Mouse (Mus musculus) neural tube, embryonic 13.5 days (tissue): ENCODE results near the gene Dgka. TPM values are rescaled to one million over a fixed set of nuclear protein-coding genes. Genes with fewer than 3 reads are reported as not detected.

Source experiments
- ATAC-seq: fragments of 200-750 bp; cut with Nextera tagmentation; 2 replicates; pipeline ENCODE4 v1.8.0; 2017; ENCODE audit warnings: low read depth, mild to moderate bottlenecking, moderate TSS enrichment, moderate library complexity
- H3K27ac ChIP-seq: fragments of 300-500 bp; sonication (generic); replicated peaks from 2 replicates; pipeline ENCODE4 v1.5.1; 2015; ENCODE audit warnings: moderate library complexity, mild to moderate bottlenecking, inconsistent platforms
- H3K27me3 ChIP-seq: fragments of 300-500 bp; sonication (generic); 2 replicates; pipeline ENCODE4 v1.6.1; 2015; ENCODE audit warnings: mild to moderate bottlenecking, inconsistent platforms
- H3K36me3 ChIP-seq: fragments of 300-500 bp; sonication (generic); 2 replicates; pipeline ENCODE4 v1.6.1; 2015; ENCODE audit warnings: mild to moderate bottlenecking, inconsistent platforms
- H3K4me1 ChIP-seq: fragments of 300-500 bp; sonication (generic); replicated peaks from 2 replicates; pipeline ENCODE4 v1.6.1; 2015; ENCODE audit warnings: inconsistent platforms
- H3K4me2 ChIP-seq: fragments of 300-500 bp; sonication (generic); 2 replicates; pipeline ENCODE4 v1.6.1; 2015; ENCODE audit warnings: inconsistent platforms, mild to moderate bottlenecking, moderate library complexity
- H3K4me3 ChIP-seq: fragments of 300-500 bp; sonication (generic); 2 replicates; pipeline ENCODE4 v1.5.1; 2015; ENCODE audit warnings: mild to moderate bottlenecking, inconsistent platforms
- H3K9ac ChIP-seq: fragments of 300-500 bp; sonication (generic); 2 replicates; pipeline ENCODE4 v1.6.1; 2015; ENCODE audit warnings: moderate library complexity, mild to moderate bottlenecking, inconsistent platforms
- H3K9me3 ChIP-seq: fragments of 300-500 bp; sonication (generic); 2 replicates; pipeline ENCODE4 v1.6.1; 2016; ENCODE audit warnings: inconsistent platforms
- WGBS: fragments of 180-500 bp; shearing (Covaris S2); methylation state at CpG from one replicate; pipeline ENCODE4 v1.1.7; 2015; 5-methylcytosine and 5-hydroxymethylcytosine counted together
- polyA plus RNA-seq: library from polyadenylated mRNA; unstranded; fragments of >200 nt; fragmentation: Nextera tagmentation; extraction: Ambion mirVana; gene quantifications from 2 replicates; pipeline ENCODE4 v1.2.1, GENCODE M21; 2015

Dgka gene
- polyA plus RNA-seq, 1 experiment from 2014 or later = 7.8 TPM

DNA sequence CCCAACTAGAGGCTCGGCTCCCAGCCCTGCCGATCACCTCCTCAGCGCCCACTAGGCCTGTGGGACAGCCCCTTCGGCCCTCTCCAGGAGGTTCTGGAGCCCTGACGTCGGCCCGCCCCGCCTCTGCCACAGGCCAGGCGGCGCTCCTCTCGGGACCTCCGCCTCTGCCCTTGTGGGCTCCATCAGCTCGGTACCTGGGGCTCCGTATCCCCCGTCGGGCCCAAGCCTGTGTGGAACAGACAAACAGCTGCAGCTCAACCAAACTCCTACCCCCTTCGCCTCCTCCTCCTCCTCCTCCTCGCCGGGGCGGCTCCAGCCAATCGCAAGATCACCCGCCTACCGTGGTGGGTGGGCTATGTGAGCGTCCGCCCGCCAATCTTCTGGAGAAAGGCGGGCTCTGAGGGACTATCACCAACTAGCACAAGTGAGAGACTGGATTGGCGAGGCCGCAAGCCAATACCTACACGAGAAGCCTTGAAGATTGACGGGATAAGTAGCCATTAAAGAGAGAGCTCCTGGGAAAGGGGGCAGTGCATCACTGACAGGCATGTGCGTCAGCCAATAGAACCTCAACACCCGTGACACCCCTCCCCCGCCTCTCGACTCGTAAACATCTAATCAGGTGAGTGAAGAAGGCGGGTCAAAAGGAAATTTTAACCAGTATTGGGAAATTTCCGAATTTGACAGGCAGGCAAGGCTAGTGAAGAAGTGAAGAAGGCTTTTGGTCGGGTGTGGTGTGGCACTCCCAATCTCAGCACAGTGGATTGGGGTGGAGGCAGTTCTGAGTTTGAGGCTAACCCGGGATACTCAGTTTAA lies 48.5 kb downstream of the Dgka start, which contains the start of gene Rab5b:
TSS of gene Rab5b (minus strand) at position 273 of the 816 bp plus-strand sequence.
- Histone ChIP-seq H3K4me2 (peak within 1 kb of the TSS; percentile 69), H3K4me1 (peaks cover 21% of the 10 kb centered on the region), H3K9ac (peak within 1 kb of the TSS; percentile 90), H3K4me3 (peak within 1 kb of the TSS; percentile 73), H3K27ac (peak within 1 kb of the TSS; percentile 98), H3K36me3 (peaks cover 11% of the 10 kb centered on the region), H3K27me3 (no peaks in the 10 kb centered on the region), H3K9me3 (no peaks in the 10 kb centered on the region)
- ATAC-seq = peak; percentile 99
- WGBS = 1% methylated on average over 40 of the region's 40 CpGs

- under 1% methylated on average over 22 of the region's 22 CpGs for WGBS
- Histone ChIP-seq H3K9me3 (no peaks in the 10 kb centered on the region), H3K27ac (peak overlapping the region; percentile 98), H3K36me3 (peaks cover 7% of the 10 kb centered on the region), H3K27me3 (no peaks in the 10 kb centered on the region), H3K4me3 (peak overlapping the region; percentile 73), H3K4me2 (peak overlapping the region; percentile 69), H3K4me1 (peaks cover 21% of the 10 kb centered on the region), H3K9ac (peak overlapping the region; percentile 90)
- no peak; the same call in 1 of the 2 replicates for ATAC-seq
Observed at GRCm38 (mm10) chr10:128695411-128695991, 49.2 kb downstream of the Dgka start.

- Histone ChIP-seq H3K4me1 (peaks cover 13% of the 10 kb centered on the region), H3K4me2 (peak overlapping the region; percentile 90), H3K9me3 (no peaks in the 10 kb centered on the region), H3K36me3 (peaks cover 28% of the 10 kb centered on the region), H3K27me3 (no peaks in the 10 kb centered on the region), H3K4me3 (peak overlapping the region; percentile 71), H3K27ac (peak overlapping the region; percentile 76), H3K9ac (peak overlapping the region; percentile 79)
- ATAC-seq = no peak
- WGBS = 4% methylated on average over 9 of the region's 9 CpGs
Observed at GRCm38 (mm10) chr10:128674469-128675008, 70.1 kb downstream of the Dgka start.

GRCm38 (mm10) chr10:128673763-128674468 lies 70.7 kb downstream of the Dgka start, which contains the start of gene Suox:
Suox (minus strand) TSS chr10:128674073.
- Histone ChIP-seq H3K27ac (peak within 1 kb of the TSS; percentile 76), H3K4me2 (peak within 1 kb of the TSS; percentile 90), H3K4me3 (peak within 1 kb of the TSS; percentile 71), H3K9me3 (no peaks in the 10 kb centered on the region), H3K9ac (peak within 1 kb of the TSS; percentile 79), H3K36me3 (peaks cover 23% of the 10 kb centered on the region), H3K27me3 (no peaks in the 10 kb centered on the region), H3K4me1 (peaks cover 19% of the 10 kb centered on the region)
- peak; percentile 92 for ATAC-seq
- under 1% methylated on average over 60 of the region's 60 CpGs for WGBS

- no peak overlapping the region for H3K4me3 ChIP-seq
- H3K27ac ChIP-seq = no peak overlapping the region
- peaks cover 28% of the 10 kb centered on the region for H3K4me1 ChIP-seq
- WGBS = 94% methylated on average over 9 of the region's 9 CpGs
- ATAC-seq = no peak
- peak overlapping the region; percentile 13; the same call in 1 of the 2 replicates for H3K9ac ChIP-seq
- peaks cover 16% of the 10 kb centered on the region for H3K36me3 ChIP-seq
- H3K9me3 ChIP-seq = no peaks in the 10 kb centered on the region
- H3K4me2 ChIP-seq = no peak overlapping the region
- no peaks in the 10 kb centered on the region for H3K27me3 ChIP-seq
Observed at GRCm38 (mm10) chr10:128671148-128671547, 73.5 kb downstream of the Dgka start.

Other genes starting within 250 kb of the Dgka start
- gene Myl6b, start 246.2 kb downstream of the Dgka start, polyA plus RNA-seq = 4.1 and 5.0 TPM in 2 replicates
- 31.5 and 35.1 TPM in 2 replicates for gene Esyt1, start 219.0 kb downstream of the Dgka start, polyA plus RNA-seq
- gene Zc3h10, start 197.1 kb downstream of the Dgka start, polyA plus RNA-seq = 19.4 and 19.9 TPM in 2 replicates
- 2,522 and 2,730 TPM in 2 replicates for gene Rpl41, start 195.6 kb downstream of the Dgka start, polyA plus RNA-seq
- 124 and 136 TPM in 2 replicates for gene Pa2g4, start 178.9 kb downstream of the Dgka start, polyA plus RNA-seq
- 9.5 and 9.9 TPM in 2 replicates for gene Erbb3, start 155.2 kb downstream of the Dgka start, polyA plus RNA-seq
- gene Rps26, start 118.1 kb downstream of the Dgka start, polyA plus RNA-seq = 407 and 470 TPM in 2 replicates
- 12.1 and 13.2 TPM in 2 replicates for gene Ikzf4, start 98.9 kb downstream of the Dgka start, polyA plus RNA-seq
- gene Suox, start 70.8 kb downstream of the Dgka start, polyA plus RNA-seq = 17.3 and 17.5 TPM in 2 replicates
- 103 and 104 TPM in 2 replicates for gene Rab5b, start 48.6 kb downstream of the Dgka start, polyA plus RNA-seq
- 0.50 and 1.0 TPM in 2 replicates for gene Pmel, start 40.7 kb downstream of the Dgka start, polyA plus RNA-seq
- gene Cdk2, start 39.8 kb downstream of the Dgka start, polyA plus RNA-seq = 23.3 and 29.1 TPM in 2 replicates
- gene Pym1, start 3.0 kb upstream of the Dgka start, polyA plus RNA-seq = 44.1 and 46.6 TPM in 2 replicates
- gene Mmp19, start 46.1 kb upstream of the Dgka start, polyA plus RNA-seq = 0.59 and 0.63 TPM in 2 replicates
- gene Dnajc14, start 59.2 kb upstream of the Dgka start, polyA plus RNA-seq = 54.3 and 55.4 TPM in 2 replicates
- gene Tmem198b, start 59.5 kb upstream of the Dgka start, polyA plus RNA-seq = 15.9 and 16.2 TPM in 2 replicates
- gene Sarnp, start 72.5 kb upstream of the Dgka start, polyA plus RNA-seq = 185 and 212 TPM in 2 replicates
- 30.5 and 30.7 TPM in 2 replicates for gene Ormdl2, start 76.8 kb upstream of the Dgka start, polyA plus RNA-seq
- gene Gdf11, start 146.9 kb upstream of the Dgka start, polyA plus RNA-seq = 11.8 and 13.5 TPM in 2 replicates
- 228 and 241 TPM in 2 replicates for gene Cd63, start 156.1 kb upstream of the Dgka start, polyA plus RNA-seq
- 14.1 and 16.9 TPM in 2 replicates for gene Rdh5, start 178.0 kb upstream of the Dgka start, polyA plus RNA-seq
- gene Bloc1s1, start 179.2 kb upstream of the Dgka start, polyA plus RNA-seq = 299 and 314 TPM in 2 replicates
- 12.1 and 15.5 TPM in 2 replicates for gene Itga7, start 189.0 kb upstream of the Dgka start, polyA plus RNA-seq
- 0.15 TPM in 1 of 2 replicates, not detected in the other for gene Mettl7b, start 216.1 kb upstream of the Dgka start, polyA plus RNA-seq
- gene Olfr9, start 244.6 kb upstream of the Dgka start, polyA plus RNA-seq = not detected in 2 replicates